Comparison of ENCODE assay signal across 16 mouse cellular contexts in the genomic region with DNA sequence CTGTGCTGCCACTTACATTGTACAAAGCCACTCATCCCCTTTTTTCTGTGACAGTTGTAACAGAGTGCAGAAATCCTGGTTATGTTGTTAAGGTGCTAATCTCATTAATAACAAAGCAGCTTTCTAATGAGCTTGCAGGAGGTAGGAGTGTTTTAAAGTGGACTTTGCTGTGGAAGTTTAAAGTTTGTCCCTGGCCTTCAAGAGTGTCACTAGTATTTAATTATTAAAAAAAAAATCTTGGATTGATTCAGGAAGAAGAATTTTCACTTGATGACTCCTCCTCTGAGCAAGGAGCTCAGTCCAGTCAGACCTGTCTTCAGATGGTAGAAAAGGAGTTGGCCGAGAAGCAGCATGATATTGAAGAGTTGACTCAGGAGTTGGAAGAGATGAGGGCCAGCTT.
"Had no signal": no experiment of that assay in that cellular context is flagged by ENCODE, and none has a peak within 500 bp of the region (broad histone marks: within the 10 kb centered on the region; RNA-seq: fewer than 3 reads in every experiment).

No protein-coding gene starts in this region.

- H3K27me3 ChIP-seq: neural tube, embryonic 13.5 days; neural tube, embryonic 15.5 days; stomach, embryonic 15.5 days had no signal

- H3K27ac ChIP-seq: neural tube, embryonic 13.5 days; neural tube, embryonic 15.5 days; stomach, embryonic 15.5 days; stomach, postnatal 0 days had no signal

- H3K4me1 ChIP-seq: neural tube, embryonic 13.5 days; neural tube, embryonic 15.5 days; stomach, embryonic 15.5 days had no signal

- H3K9me3 ChIP-seq: neural tube, embryonic 13.5 days; neural tube, embryonic 15.5 days; stomach, embryonic 15.5 days had no signal

- H3K4me3 ChIP-seq: neural tube, embryonic 13.5 days; neural tube, embryonic 15.5 days; stomach, embryonic 15.5 days had no signal

- H3K4me2 ChIP-seq: neural tube, embryonic 13.5 days; neural tube, embryonic 15.5 days; stomach, embryonic 15.5 days had no signal

- DNase-seq: retina, postnatal 1 day; right cerebral cortex, adult 18-20 months; right cerebral cortex, postnatal 14 days; right cerebral cortex, postnatal 25 days; right cerebral cortex, postnatal 4 days; spleen, adult 18-20 months; thymus, adult 18-20 months; thymus, adult 2 months; thymus, postnatal 14 days; thymus, postnatal 25 days; thymus, postnatal 36 days; thymus, postnatal 4 days had no signal

- H3K9ac ChIP-seq: neural tube, embryonic 13.5 days; neural tube, embryonic 15.5 days; stomach, embryonic 15.5 days had no signal
